Mouse (Mus musculus) lung, postnatal 25 days (tissue): Measurements from ENCODE around the gene Klhl29.

Experiments used
- DNase-seq: peaks from one replicate; pipeline ENCODE4 v3.0.0; 2022; ENCODE audit warnings: low spot score

Klhl29 gene

DNA sequence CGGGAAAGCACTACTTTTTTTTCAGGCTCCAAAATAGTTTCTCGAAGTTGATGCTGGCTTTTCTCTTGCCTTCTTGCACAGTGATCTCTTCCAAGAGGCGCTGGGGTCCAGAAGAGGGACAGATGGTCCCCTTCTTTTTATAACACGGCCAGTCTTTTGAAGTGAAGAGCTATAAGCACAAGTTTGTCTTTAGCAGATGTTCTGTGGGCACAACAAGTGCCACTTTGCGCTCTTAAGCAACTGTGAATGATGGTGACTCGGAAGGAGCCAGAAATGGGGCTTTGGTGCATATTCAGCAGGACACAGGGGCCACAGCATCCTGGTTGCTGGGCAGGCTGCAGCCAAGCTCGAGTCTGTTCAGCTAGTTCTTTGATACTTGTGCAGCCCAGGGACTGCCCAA lies 249.6 kb downstream of the Klhl29 start:
- DNase-seq = no peak

DNA sequence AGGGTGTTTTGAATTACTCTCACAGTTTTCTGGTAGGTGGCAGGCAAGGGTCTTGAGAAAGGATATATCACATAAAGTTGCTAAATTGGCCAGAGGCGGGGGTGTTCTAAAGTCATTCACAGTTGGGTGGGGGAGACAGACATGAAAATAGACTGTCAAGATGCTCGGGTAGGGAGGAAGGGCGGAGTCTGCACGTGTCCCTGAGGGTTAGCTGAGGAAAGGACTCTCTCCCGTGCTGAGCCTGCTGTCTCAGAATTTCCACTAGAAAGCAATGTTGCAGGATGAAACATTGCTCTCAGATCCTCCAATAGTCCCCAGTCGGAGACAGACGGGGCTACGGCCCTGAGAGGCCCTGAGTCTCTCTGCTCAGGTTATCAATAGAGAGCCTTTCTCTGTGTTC lies 252.5 kb downstream of the Klhl29 start:
- no peak for DNase-seq

DNA sequence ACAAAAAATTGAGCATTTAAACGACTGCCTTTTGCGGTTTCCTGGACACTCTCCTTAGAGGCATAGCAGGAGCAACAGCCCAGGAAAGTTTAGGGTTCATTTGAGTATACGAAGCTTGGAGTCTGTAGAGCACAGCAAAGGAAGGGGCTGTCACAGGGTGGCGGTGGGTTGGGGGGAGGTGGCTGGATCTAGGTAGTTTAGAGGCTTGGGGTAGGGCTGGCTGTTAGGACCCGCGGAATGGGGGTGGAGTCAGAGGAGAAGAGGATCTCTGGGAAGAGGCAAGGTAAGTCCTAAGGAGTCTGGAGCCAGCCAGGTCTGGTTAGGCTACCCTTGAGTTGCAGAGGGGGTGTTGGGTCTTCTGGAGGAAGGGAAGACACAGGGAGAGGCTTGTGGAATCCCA lies 255.2 kb downstream of the Klhl29 start:
- DNase-seq = no peak

DNA sequence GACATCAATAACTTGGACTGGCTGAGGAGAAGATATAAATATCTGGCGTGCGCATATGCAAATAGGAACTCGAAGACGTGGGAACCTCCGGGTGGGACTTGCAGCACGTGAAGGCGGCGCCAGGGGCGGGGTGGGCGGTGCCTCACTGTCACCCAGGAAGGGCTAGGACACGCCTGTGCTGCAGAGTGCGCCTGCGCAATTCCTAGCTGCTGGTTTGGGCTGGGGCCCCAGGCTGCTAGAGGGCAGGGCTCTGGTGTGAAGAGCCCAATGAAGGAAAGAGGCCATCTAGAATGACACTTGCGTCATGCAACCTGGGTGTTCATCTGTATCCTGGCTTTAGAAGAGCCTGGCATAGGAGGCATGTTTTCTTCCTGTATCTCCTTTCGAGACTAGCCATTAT lies 255.8 kb downstream of the Klhl29 start:
- DNase-seq = peak; percentile 78

DNA sequence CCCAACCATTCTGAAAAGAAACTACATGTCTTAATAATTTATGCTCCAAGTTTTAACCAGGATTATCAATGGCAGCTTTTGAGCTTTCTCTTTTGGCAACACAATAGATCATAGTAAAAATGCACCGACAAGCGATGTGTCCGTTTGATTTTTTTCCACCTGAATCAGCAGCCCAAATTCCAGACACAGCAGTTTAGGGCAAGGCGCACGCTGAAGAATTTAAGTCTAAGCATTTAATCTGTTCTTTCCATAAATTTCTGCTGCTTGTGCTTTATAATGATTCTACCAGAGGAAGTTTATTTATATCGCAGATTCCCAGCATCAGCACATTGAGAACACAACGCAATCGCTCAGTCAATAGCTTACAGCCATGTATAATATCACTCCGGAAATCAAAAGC lies 256.2 kb downstream of the Klhl29 start:
- DNase-seq = no peak

DNA sequence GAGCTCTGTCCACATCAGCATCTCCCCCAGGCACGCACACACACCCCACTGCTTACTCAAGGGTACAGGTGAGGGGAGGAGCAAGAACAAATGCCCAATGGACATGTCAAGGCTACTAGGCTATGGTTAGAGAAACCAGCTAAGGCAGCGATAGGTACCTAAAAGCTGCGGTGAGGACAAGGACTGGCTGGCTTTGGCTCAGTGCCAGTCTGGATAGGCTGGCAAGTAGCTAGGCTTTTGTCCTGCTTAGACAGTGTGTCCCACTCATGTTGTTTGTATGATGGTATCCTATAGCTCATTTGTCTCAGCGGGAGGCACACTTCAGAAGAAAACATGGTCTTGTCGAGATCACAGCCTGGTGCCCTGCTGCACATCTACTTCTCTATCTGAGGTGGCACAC lies 258.9 kb downstream of the Klhl29 start:
- DNase-seq = no peak

DNA sequence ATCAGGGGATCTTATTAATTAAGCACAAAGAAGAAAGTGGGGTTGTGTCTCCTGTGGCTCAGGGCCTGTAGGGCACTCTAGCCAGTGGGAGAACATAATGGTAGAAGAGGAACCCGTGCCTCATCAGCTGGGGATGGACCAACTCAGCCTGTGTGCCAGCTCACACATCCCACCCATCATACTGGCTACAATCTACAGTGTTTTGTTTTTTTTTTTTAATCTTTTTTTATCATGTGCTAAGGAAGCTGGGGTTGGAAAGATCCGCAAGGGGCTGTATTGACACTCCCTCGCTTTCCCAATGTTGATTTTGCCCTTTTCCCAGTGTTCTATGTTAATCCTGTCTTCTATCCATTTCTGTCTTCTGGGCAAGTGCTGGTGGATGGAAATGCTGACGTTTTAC lies 260.9 kb downstream of the Klhl29 start:
- DNase-seq = no peak

DNA sequence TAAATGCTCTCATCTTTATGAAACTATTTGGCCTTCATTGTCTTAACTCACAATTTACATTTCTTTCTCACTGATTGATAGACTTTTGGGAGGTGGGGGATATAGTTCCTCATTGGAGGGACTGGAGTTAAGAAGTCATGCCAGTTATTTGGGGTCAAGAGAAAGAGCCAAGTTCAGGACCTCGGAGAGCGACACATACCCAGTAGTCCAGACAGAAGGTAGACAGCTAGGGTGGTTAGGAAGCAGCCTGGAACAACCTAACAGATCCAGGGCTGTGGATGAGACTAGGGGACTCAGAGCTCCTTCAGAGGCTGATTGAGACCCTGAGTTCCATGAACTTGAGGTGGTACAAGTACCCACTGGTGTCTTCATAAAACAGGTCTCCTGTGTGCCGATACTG lies 264.1 kb downstream of the Klhl29 start:
- no peak for DNase-seq

DNA sequence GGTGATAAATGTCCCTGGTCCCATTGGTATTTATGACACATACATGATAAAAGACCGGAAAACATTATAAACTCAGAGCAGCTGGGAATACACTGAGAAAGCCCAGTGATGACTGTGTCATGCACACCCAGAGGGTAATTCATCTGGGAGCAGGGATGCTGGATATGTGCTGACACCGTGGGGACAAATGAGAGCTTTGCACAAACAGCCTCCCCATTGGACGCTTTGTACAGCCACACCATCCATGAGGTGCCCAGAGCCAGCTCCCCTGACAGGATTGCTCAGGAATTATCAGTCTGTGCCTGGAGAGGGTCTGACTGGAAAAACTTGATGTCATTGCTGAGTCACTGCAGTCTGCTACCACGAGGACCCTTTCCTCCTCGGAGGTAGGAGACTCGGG lies 266.9 kb downstream of the Klhl29 start:
- no peak for DNase-seq

DNA sequence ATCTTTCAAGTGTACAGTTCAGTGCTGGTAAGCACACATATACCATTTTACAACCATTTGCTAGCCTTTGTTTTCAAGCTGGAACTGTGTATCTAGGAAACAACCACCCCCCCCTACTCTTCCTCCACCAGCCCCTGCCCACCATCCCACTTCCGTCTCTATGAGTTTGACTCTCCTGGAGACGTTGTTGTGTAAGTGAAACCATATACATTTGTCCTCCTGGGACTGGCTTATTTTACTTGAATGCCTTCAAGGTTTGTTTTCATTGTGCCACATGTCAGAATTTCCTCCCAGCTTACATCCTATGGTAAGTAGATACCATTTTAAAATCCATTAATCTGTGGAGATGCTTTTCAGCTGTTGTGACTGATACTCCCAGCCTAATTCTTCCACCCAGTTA lies 267.7 kb downstream of the Klhl29 start:
- no peak for DNase-seq

DNA sequence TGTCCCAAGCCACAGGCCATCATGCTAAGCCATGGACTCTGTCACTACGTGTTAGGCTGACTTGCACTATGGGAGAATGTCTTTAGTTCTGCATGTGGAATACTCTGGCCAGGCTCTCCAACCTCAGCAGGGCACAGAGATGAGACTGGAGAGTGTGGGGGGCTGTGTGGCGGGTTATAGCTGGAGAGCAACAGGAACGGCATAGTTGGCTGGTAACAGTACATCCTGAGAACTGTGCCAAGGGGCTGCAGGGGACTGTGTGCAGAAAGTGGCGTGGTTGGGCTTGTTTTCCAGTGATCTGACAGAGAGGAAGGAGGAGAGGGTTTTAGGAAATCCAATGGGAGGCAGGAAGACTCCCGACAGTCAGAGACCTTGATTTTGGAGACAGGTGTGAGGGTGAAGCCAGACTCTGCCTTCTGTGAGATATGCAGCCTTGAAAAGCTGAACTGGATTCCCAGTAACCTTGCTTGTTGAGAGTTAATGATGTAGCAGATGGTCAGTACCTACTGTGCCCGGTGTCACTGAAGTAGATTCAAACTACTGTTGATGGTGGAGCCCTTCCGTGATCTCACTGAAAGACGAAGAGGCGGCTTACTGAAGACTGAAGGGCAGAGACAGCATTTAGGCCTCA lies 270.9 kb downstream of the Klhl29 start:
- no peak for DNase-seq

DNA sequence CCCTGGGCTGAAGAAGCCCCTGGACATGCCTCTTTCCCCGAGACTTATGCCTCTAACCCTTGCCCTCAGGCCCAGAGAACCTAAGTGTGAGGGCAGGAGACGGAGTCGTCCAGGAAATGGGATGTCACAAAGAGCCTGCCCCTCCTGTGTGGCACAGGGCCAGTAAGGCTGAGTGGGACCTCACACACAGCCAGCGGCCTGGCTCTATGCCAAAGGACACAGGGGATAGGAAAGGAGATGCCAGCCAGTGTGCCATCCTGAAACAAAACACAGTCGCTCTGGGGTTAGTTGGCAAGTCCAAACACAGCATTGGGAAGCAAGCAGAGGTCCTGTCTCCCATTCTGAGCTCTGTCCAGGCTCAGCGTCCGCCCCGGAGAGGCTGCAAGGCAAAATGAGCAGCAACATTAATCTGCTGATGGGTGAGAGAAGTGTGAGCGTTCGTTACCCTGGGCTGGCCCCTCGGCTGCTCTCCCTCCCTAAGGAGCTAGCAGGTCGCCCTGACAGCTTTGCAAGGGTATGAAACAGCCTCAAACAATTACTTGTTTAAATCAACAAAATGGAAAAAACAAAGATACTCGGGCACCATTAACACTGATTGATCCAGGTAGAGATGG lies 274.0 kb downstream of the Klhl29 start:
- no peak for DNase-seq

DNA sequence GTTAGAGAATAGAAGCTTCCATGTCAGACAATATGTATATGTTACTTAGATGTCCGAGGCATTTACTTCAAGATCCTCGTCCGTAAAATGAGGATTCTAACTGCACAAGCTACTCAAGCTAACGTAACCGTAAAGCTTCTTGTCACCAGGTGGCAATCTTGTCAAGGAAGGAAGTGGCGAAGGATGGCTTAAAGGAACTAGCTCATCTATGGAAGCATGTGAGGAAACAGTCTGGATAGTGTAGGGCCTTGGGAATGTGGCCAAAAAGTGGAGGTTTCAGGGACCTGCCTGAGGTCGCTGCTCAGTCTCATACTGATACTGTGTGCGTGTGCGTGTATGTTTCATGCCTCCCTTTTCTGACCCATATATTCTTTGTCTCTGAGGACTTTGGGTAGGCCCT lies 275.9 kb downstream of the Klhl29 start:
- DNase-seq = no peak

DNA sequence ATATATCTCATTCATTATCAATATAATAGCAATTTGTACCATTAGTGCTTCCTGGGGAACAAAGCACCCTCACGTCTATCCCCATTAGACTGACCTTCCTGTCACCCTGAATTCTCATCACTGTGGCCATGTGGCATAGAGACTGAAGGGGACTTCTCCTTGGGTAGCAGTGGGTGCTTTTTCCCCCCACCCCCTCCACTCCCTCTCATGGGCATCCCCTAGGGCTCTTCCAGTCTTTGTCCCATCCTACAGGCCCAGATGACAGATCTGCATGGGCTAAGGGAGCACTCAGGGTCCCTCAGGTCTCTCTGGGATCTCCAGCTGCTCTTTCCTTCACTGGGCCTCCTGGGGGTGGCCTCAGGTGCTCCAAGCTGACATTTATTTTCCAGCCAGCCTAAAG lies 286.8 kb downstream of the Klhl29 start:
- DNase-seq = no peak

DNA sequence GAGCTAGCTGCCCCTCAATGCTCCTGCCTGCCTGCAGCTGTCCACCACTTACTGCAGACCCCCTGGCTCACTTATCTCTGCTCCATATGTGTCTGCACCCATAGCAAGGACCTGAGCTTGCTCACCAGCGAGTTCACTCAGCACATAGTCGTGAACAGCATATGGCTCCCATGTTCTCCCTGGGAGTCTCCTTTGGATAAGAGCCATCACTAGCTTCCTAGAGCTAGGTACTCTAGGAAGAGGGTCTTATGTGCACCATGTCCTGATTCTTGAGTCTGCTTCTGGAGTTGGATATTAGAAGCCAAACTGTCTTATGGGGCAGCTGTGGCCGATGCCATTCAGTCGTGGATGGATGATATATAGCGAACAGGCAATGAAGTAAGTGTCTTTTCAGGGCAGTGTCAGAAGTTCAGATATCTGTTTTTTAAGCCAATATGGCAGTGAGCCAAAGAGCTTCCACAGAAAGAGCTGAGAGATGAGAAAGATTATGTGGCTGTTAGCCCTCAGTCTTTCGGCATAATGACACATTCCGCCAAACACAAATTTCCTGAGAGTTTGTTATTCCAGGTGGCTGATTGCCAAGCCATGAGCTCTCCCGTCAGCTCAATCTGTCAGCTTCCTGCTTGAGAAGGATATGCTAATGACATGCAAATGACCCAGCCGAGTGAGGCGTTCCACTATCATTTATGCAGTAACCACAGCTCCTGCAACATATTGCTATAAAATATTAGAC lies 287.5 kb downstream of the Klhl29 start:
- peak; percentile 32 for DNase-seq

DNA sequence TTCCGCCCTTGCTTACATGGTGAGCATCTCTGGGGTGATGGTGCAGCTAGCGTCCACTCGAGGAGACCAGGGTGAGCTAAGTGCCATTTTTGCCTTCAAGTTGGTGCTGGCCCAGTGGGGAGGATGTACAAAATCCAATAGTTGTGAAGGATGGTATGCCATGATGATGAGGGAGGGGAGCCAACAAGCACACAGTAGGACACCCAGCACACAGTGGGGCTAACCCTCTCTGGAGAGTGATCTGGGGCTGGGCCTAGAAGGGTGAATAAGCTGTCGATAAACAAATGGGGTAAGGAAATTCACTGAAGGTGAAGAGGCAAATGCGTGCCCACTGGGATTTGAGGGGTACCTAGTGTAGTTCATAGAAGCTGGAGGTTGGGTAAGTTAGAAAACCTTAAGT lies 290.8 kb downstream of the Klhl29 start:
- DNase-seq = no peak

DNA sequence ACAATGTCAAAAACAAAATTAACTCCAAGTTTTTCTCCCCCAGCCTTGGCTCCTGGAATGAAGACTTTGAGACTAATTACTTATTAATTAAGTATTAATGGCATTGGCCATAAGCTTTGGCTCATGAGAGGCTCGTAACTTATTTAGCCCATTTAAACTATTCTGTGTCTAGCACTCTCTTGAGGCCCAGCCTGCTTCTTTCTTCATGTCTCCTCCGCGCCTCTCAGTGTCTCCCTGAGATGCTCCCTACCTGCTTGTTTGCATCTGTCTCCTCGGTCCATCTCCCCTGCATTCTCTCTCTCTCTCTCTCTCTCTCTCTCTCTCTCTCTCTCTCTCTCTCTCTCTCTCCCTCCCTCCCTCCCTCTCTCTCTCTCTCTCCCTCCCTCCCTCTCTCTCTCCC lies 294.0 kb downstream of the Klhl29 start:
- DNase-seq = no peak

DNA sequence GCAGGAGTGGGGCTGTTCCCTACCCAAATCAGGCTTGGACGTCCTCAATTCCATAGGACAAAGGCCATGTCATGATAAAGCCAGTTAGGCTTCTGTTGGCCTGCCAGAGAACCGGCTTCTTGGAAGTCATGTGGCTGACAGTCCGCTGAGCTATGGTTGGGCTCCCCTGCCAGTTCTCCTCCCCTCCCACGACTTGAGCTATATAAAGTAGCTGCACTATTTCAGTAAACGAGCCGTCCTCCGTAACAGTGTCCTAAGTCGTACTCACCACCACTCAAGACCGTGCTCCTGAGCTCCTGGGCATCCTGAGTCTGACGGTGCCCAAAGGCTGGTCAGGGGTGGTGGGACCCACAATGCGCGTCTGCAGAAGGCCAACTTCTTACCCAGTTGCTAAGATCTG lies 302.3 kb downstream of the Klhl29 start:
- no peak for DNase-seq

DNA sequence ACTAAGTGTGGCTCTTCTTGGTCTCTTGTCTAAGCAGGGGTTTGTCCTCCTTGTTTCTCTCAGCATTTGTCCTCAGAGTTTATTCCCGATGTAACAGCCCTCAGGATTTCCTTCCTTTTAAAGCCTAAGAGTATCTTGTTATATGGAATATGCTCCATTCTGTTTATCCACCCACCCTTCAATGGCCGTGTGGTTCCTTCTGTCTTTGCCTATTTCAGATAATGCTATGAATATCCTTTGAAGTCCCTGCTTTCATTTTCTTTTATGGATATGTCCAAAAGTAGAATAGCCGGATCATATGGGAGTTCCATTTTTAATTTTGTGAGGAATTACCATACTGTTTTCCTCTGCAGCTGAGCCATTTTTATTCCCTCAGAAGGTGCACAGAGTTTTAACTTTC lies 305.4 kb downstream of the Klhl29 start:
- DNase-seq = no peak

DNA sequence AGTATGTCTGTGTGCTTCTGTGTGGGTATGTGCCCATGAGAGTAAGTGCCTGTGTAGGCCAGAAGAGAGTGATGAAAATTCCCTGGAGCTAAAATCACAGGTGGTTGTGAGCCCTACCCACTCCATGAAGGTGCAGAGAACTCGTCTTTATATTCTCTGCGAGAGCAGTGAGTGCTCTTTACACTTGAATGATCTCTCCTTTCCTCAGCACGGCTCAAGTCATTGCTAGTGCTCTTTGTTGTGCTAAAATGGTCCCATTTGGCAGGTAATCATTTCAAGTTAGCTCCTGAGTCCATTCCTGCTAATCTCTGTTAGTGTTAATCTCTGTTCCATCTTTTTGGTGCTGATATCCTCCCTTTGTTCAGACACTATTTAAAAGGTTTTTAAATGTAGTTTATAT lies 307.9 kb downstream of the Klhl29 start:
- DNase-seq = no peak

DNA sequence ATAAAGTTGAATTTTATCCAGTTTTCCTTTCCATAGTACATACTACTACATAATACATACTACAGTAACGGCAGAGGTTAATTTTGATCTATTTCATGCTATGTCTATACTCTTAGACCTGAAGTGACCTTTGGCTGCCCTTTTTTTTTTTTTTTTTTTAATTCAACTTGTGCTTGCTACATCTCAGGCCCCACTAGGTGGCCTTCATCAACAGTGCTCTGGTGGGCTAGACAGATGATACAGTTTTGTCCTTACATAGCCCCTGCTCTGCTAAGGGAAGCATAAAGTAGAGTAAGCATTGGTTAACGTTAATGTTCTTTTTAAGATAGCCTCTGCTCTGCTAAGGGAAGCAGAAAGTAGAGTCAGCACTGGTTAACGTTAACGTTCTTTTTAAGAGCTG lies 327.4 kb downstream of the Klhl29 start:
- DNase-seq = no peak

DNA sequence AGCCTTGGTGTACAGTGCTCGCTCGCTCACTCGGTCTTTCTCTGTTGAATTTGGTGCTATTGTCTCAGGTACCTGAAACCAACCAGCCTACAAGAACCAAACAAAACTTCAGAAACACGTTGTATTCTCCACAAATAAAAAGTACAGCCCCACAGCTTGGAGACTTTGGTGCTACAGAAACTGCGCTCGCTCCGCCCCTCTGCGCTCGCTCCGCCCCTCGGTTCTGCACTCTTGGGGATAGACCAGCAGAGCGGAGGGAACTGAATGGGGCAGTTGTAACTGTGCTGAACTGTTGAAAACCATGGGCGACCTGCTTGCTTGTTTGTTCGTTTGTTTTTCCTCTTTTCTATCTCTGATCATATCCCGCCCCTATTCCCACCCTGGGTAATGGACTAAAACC lies 331.3 kb downstream of the Klhl29 start:
- DNase-seq = no peak

DNA sequence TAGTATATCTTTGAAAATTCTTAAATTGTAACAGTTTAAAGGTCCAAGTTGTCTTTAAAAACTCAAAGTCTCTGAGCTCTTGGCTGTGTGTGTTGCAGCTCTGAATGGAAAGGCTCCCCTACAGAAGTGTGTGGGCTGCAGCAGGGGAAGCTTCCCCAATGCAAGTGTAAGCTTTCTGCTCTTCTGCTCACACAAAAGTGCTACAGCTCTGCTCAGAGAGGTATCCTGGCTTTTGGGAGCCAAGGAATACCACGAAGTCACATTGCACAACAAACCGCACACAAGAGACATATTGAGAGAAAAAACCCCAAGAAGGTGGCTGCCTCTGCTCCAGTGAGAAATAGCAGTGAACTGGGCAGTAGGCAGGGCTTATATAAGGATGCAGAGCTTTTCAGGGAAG lies 337.5 kb downstream of the Klhl29 start:
- DNase-seq = no peak

DNA sequence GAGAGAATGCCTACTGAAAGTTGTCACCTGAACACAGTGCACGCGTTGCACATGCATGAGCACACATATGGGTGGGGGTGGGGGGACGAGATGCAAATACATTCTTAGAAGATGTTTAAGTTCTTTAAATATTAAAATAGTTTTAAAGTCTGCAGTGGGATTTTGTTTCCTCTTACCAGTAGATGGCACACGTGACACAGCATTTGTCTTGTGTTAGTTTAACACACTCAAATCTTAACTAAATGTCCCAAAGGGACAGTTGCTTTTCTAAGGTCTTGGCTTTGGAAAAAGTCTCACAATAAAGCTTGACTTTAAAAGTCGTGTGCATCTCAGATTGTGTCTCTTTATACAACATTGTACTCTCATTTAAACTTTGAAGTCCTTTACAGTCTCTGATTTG lies 346.4 kb downstream of the Klhl29 start:
- DNase-seq = no peak
